Mouse (Mus musculus): Measurements from ENCODE around the gene Zcchc10.

DNA sequence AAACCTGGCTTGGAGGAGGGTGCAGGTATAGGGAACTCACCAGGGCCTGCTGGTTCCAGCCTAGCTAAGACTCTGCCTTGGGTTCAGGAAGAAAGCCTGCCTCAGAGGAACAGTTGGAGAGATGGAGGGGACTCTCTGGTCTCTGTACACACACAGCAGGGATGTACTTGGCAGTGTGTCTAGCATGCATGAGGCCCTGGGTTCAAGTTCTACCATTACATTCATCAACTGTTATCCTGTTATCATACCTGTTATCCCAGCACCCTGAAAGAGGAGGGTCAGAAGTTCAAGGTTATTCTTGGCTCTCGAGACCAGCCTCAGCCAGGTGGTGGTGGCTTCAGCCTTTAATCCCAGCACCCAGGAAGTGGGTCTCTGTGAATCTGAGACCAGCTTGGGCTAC is 12.4 kb downstream of the Zcchc10 start:
- TF ChIP-seq MAFK (IDR thresholded peaks at IDR 0.05; ENCODE audit: insufficient read depth, low read depth, low read length) (no peak), CHD2 (IDR thresholded peaks at IDR 0.05; ENCODE audit: low read depth, low read length) (no peak), ZNF384 (IDR thresholded peaks at IDR 0.05; ENCODE audit: low read depth, low read length) (no peak), HCFC1 (IDR thresholded peaks at IDR 0.05; ENCODE audit: borderline replicate concordance, insufficient read depth, low read length) (no peak), ZC3H11A (IDR thresholded peaks at IDR 0.05; ENCODE audit: borderline replicate concordance, low read depth, low read length) (no peak)

All from ES-E14 (cell line).